Mouse (Mus musculus) brain, embryonic 14.5 days (tissue): Measurements from ENCODE around the gene Pex5l.

Experiments used
- CTCF ChIP-seq: fragments of 200-500 bp; IDR thresholded peaks from 2 replicates; pipeline ENCODE4 v1.5.1; 2012; ENCODE audit warnings: inconsistent platforms, mild to moderate bottlenecking, moderate library complexity, borderline replicate concordance; ENCODE audit not compliant: insufficient read depth, insufficient read length; ENCODE audit errors: extremely low read depth
- POLR2A ChIP-seq: fragments of 200-500 bp; IDR thresholded peaks from 2 replicates; pipeline ENCODE4 v1.6.1; 2012; ENCODE audit warnings: mild to moderate bottlenecking, inconsistent platforms, borderline replicate concordance; ENCODE audit not compliant: poor library complexity, insufficient read depth, insufficient read length, severe bottlenecking; ENCODE audit errors: extremely low read depth

GRCm38 (mm10) chr3:33129944-33130343 lies 13.1 kb downstream of the Pex5l start:
- TF ChIP-seq POLR2A (no peak), CTCF (no peak)
